Mouse (Mus musculus): ENCODE measurements around the gene Map3k3.

Map3k3 gene

GRCm38 (mm10) chr11:106159216-106159920 is 75.0 kb downstream of the Map3k3 start:
- DNase-seq, result peak; percentile 61

GRCm38 (mm10) chr11:106159921-106160840 is 75.8 kb downstream of the Map3k3 start:
- peak; percentile 84 for DNase-seq

GRCm38 (mm10) chr11:106160841-106161721 is 76.7 kb downstream of the Map3k3 start, which contains the start of the genes Gm10840 and Limd2:
TSS of gene Gm10840 (plus strand) at chr11:106160850.
TSS of gene Limd2 (minus strand) at chr11:106160860.
- DNase-seq, result peak; percentile 69

- no peak for DNase-seq
Measured at GRCm38 (mm10) chr11:106162237-106162636, 77.8 kb downstream of the Map3k3 start.

- no peak for DNase-seq
Measured at GRCm38 (mm10) chr11:106163546-106163945, 79.1 kb downstream of the Map3k3 start.

- DNase-seq, result no peak
Measured at GRCm38 (mm10) chr11:106164601-106165180, 80.3 kb downstream of the Map3k3 start.

GRCm38 (mm10) chr11:106167435-106167834 is 83.0 kb downstream of the Map3k3 start:
- no peak for DNase-seq

- DNase-seq, result no peak
Measured at GRCm38 (mm10) chr11:106170807-106171206, 86.4 kb downstream of the Map3k3 start.

- DNase-seq, result no peak
Measured at GRCm38 (mm10) chr11:106173228-106173627, 88.8 kb downstream of the Map3k3 start.

GRCm38 (mm10) chr11:106174372-106174771 is 90.0 kb downstream of the Map3k3 start:
- DNase-seq, result peak; percentile 66

- DNase-seq, result peak; percentile 62
Measured at GRCm38 (mm10) chr11:106175081-106175480, 90.7 kb downstream of the Map3k3 start.

- no peak for DNase-seq
Measured at GRCm38 (mm10) chr11:106176372-106176771, 92.0 kb downstream of the Map3k3 start.

- no peak for DNase-seq
Measured at GRCm38 (mm10) chr11:106178036-106178782, 93.8 kb downstream of the Map3k3 start.

- peak; percentile 63 for DNase-seq
Measured at GRCm38 (mm10) chr11:106179711-106180448, 95.5 kb downstream of the Map3k3 start.

GRCm38 (mm10) chr11:106180449-106180801 is 96.0 kb downstream of the Map3k3 start:
- DNase-seq, result no peak

GRCm38 (mm10) chr11:106187326-106187725 is 102.9 kb downstream of the Map3k3 start:
- no peak for DNase-seq

GRCm38 (mm10) chr11:106191716-106192115 is 107.3 kb downstream of the Map3k3 start:
- no peak for DNase-seq

- DNase-seq, result no peak
Measured at GRCm38 (mm10) chr11:106192241-106192640, 107.8 kb downstream of the Map3k3 start.

- no peak for DNase-seq
Measured at GRCm38 (mm10) chr11:106192657-106193370, 108.4 kb downstream of the Map3k3 start.

Data from cerebellum, adult 11 months (tissue).